15 mouse cellular contexts compared by ENCODE assay signal in the genomic region with DNA sequence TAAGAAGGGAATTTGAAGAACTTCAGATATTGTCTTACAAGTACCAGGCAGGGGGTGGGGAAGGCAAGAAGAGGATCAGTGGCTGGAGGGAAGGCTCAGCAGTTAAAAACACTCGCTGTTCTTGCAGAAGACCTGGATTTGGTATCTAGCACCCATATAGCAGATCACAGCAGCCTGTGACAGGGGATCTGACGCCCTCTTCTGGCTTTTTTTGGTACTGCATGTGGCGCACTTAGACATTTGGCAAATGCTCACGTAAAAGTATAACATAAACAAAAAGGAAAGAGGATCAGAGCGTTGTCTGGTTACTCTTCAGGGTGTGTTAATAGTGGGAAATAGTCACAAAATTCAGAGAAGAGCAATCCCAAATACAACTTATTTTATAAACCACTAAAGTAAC.
DNase-seq lines count a peak whose midpoint lies in the region; ATAC-seq and TF ChIP-seq lines count a peak whose summit lies in the region.
"Had no signal": no experiment of that assay in that cellular context is flagged by ENCODE, and none has a peak within 500 bp of the region (broad histone marks: within the 10 kb centered on the region; RNA-seq: fewer than 3 reads in every experiment).

No protein-coding gene starts in this region.

- H3K9me3 ChIP-seq in kidney, postnatal 0 days (replicated peaks; ENCODE audit: low read length) = no peaks in the 10 kb centered on the region
- no peaks in the 10 kb centered on the region for H3K9me3 ChIP-seq in kidney, embryonic 15.5 days (replicated peaks)
- H3K9me3 ChIP-seq: heart, embryonic 15.5 days; hindbrain, embryonic 15.5 days; limb, embryonic 15.5 days had no signal

- 80% methylated on average over 5 of the region's 5 CpGs for WGBS in kidney, postnatal 0 days
- WGBS in kidney, embryonic 15.5 days = 75% methylated on average over 5 of the region's 5 CpGs

- no peak for DNase-seq in kidney, postnatal 0 days (ENCODE audit: low spot score)
- peak; percentile 3 for DNase-seq in 3T3-L1 (ENCODE audit: low read depth, low spot score)
- DNase-seq in A20 (ENCODE audit: low read depth, low spot score) = peak; percentile 29
- peak; percentile 76 for DNase-seq in ZHBTc4 (ENCODE audit: low read depth, low spot score)
- no peak for DNase-seq in natural killer cell, adult 2 months (ENCODE audit: low spot score in 2 of 2)
- no peak for DNase-seq in yolk sac, embryonic 10.5 days (ENCODE audit: low spot score)
- DNase-seq in kidney, postnatal 14 days = no peak
- DNase-seq: adrenal gland, postnatal 10 days; kidney, postnatal 10 days had no signal

- no peak overlapping the region for H3K4me3 ChIP-seq in kidney, postnatal 0 days (replicated peaks; ENCODE audit: low read depth, low read length)
- H3K4me3 ChIP-seq in kidney, embryonic 15.5 days (replicated peaks) = no peak overlapping the region
- H3K4me3 ChIP-seq: heart, embryonic 15.5 days; hindbrain, embryonic 15.5 days; limb, embryonic 15.5 days had no signal

- H3K36me3 ChIP-seq in kidney, postnatal 0 days (ENCODE audit: insufficient read depth, low read length) = no peaks in the 10 kb centered on the region
- no peaks in the 10 kb centered on the region for H3K36me3 ChIP-seq in kidney, embryonic 15.5 days
- H3K36me3 ChIP-seq: heart, embryonic 15.5 days; hindbrain, embryonic 15.5 days; limb, embryonic 15.5 days had no signal

- no peak overlapping the region for H3K9ac ChIP-seq in kidney, postnatal 0 days (ENCODE audit: low read depth, low read length)
- no peak overlapping the region for H3K9ac ChIP-seq in kidney, embryonic 15.5 days
- H3K9ac ChIP-seq: heart, embryonic 15.5 days; hindbrain, embryonic 15.5 days; limb, embryonic 15.5 days had no signal

- no peaks in the 10 kb centered on the region for H3K27me3 ChIP-seq in kidney, postnatal 0 days (ENCODE audit: insufficient read depth, low read length)
- H3K27me3 ChIP-seq in kidney, embryonic 15.5 days = 0 out of 2 replicates have a peak, but pooled peaks cover 5% of the 10 kb centered on the region

- H3K27ac ChIP-seq in kidney, postnatal 0 days = no peak overlapping the region
- no peak overlapping the region for H3K27ac ChIP-seq in kidney, embryonic 15.5 days
- H3K27ac ChIP-seq: heart, embryonic 15.5 days; hindbrain, embryonic 15.5 days; limb, embryonic 15.5 days; macrophage had no signal

- no peak for ATAC-seq in kidney, postnatal 0 days (replicated peaks; ENCODE audit: low FRiP score, low read depth)
- ATAC-seq in kidney, embryonic 15.5 days (replicated peaks; ENCODE audit: low FRiP score) = no peak
- ATAC-seq: forebrain, embryonic 14.5 days had no signal

- H3K4me1 ChIP-seq in kidney, postnatal 0 days (replicated peaks; ENCODE audit: insufficient read depth, low read length) = no peaks in the 10 kb centered on the region
- peaks cover 23% of the 10 kb centered on the region for H3K4me1 ChIP-seq in kidney, embryonic 15.5 days

- H3K4me2 ChIP-seq in kidney, postnatal 0 days (ENCODE audit: low read length) = no peak overlapping the region
- H3K4me2 ChIP-seq in kidney, embryonic 15.5 days = no peak overlapping the region
- H3K4me2 ChIP-seq: heart, embryonic 15.5 days; hindbrain, embryonic 15.5 days; limb, embryonic 15.5 days had no signal

- TF ChIP-seq CTCF in kidney, postnatal 0 days (IDR thresholded peaks at IDR 0.05; ENCODE audit: low read depth) = peak; percentile 39

Comparison
In these comparisons a context has a peak if more than half of its experiments do, and no peak if none do; other contexts are left out.
1. DNase-seq: peak in 3T3-L1 (single experiment), A20 (single experiment) and ZHBTc4 (single experiment); none in kidney, postnatal 0 days (single experiment), natural killer cell, adult 2 months (0 of 2), yolk sac, embryonic 10.5 days (single experiment) and kidney, postnatal 14 days (single experiment).